ENCODE assay signal across 9 mouse cellular contexts in the genomic region with DNA sequence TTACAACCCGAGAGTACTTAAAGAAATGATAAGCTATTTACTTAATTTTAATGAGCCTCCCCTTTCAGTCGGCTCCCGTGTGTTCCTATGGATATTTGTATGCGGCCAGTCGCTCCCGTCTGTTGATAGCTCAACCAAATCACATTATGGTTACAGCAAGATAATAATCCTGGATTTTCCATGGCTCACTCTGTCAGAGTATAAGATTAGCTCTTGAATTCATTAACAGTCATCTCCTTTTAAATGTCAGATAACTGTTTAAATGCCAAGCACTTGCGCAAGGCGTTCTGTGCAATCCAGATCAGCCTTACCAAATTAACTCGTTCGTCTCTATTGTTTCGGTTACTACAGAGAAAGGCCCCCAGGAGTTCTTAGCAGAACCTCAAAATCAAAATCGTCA.
A peak's percentile ranks its signal among the peaks of the same experiment; 100 is the strongest.
DNase-seq lines count a peak whose midpoint lies in the region; ATAC-seq lines count a peak whose summit lies in the region.
"Had no signal": no experiment of that assay in that cellular context is flagged by ENCODE, and none has a peak within 500 bp of the region (broad histone marks: within the 10 kb centered on the region; RNA-seq: fewer than 3 reads in every experiment).

No protein-coding gene starts in this region.

- peak overlapping the region; percentile 44 for H3K4me2 ChIP-seq in kidney, embryonic 15.5 days
- H3K4me2 ChIP-seq in limb, embryonic 12.5 days = peak overlapping the region; percentile 39
- H3K4me2 ChIP-seq in neural tube, embryonic 13.5 days = peak overlapping the region; percentile 40

- peaks cover 15% of the 10 kb centered on the region for H3K27me3 ChIP-seq in kidney, embryonic 15.5 days
- peaks cover 77% of the 10 kb centered on the region for H3K27me3 ChIP-seq in forebrain, embryonic 10.5 days (ENCODE audit: poor library complexity, severe bottlenecking)
- H3K27me3 ChIP-seq in limb, embryonic 12.5 days = peaks cover 36% of the 10 kb centered on the region
- H3K27me3 ChIP-seq in neural tube, embryonic 13.5 days = peaks cover 12% of the 10 kb centered on the region; the same call in 1 of the 2 replicates

- H3K4me3 ChIP-seq in kidney, embryonic 15.5 days (replicated peaks) = no peak overlapping the region
- peak overlapping the region; percentile 36 for H3K4me3 ChIP-seq in forebrain, embryonic 10.5 days
- no peak overlapping the region for H3K4me3 ChIP-seq in limb, embryonic 12.5 days (replicated peaks)
- H3K4me3 ChIP-seq in neural tube, embryonic 13.5 days = no peak overlapping the region

- ATAC-seq in kidney, embryonic 15.5 days (replicated peaks; ENCODE audit: low FRiP score) = no peak
- no peak for ATAC-seq in limb, embryonic 12.5 days (ENCODE audit: insufficient number of reproducible peaks, insufficient read depth, low FRiP score, low TSS enrichment, low read depth)
- ATAC-seq in neural tube, embryonic 13.5 days (ENCODE audit: low read depth) = peak; percentile 28; the same call in 1 of the 2 replicates
- ATAC-seq in megakaryocyte-erythroid progenitor cell, adult 5-6 weeks (replicated peaks; ENCODE audit: low FRiP score, low TSS enrichment, poor library complexity, severe bottlenecking) = no peak

- H3K36me3 ChIP-seq in kidney, embryonic 15.5 days = no peaks in the 10 kb centered on the region
- no peaks in the 10 kb centered on the region for H3K36me3 ChIP-seq in forebrain, embryonic 10.5 days (replicated peaks)
- no peaks in the 10 kb centered on the region for H3K36me3 ChIP-seq in limb, embryonic 12.5 days
- H3K36me3 ChIP-seq in neural tube, embryonic 13.5 days = no peaks in the 10 kb centered on the region
- H3K36me3 ChIP-seq: G1E had no signal

- H3K4me1 ChIP-seq in kidney, embryonic 15.5 days = peaks cover 44% of the 10 kb centered on the region
- H3K4me1 ChIP-seq in forebrain, embryonic 10.5 days = peaks cover 25% of the 10 kb centered on the region
- peaks cover 33% of the 10 kb centered on the region for H3K4me1 ChIP-seq in limb, embryonic 12.5 days (replicated peaks)
- peaks cover 22% of the 10 kb centered on the region for H3K4me1 ChIP-seq in neural tube, embryonic 13.5 days (replicated peaks)

- DNase-seq in kidney, adult 8-10 months = no peak
- DNase-seq in forebrain, embryonic 10.5 days (ENCODE audit: extremely low spot score, low spot score) = no peak
- no peak for DNase-seq in right cerebral cortex, postnatal 10 days (ENCODE audit: low spot score in 2 of 2)
- no peak for DNase-seq in spleen, adult 18-20 months

- 39% methylated on average over 12 of the region's 12 CpGs for WGBS in kidney, embryonic 15.5 days
- WGBS in forebrain, embryonic 10.5 days = 15% methylated on average over 12 of the region's 12 CpGs
- 29% methylated on average over 12 of the region's 12 CpGs for WGBS in limb, embryonic 12.5 days
- WGBS in neural tube, embryonic 13.5 days = 21% methylated on average over 12 of the region's 12 CpGs

- no peak overlapping the region for H3K9ac ChIP-seq in kidney, embryonic 15.5 days
- H3K9ac ChIP-seq in limb, embryonic 12.5 days (replicated peaks) = no peak overlapping the region
- no peak overlapping the region for H3K9ac ChIP-seq in neural tube, embryonic 13.5 days

- H3K9me3 ChIP-seq in kidney, embryonic 15.5 days (replicated peaks) = no peaks in the 10 kb centered on the region
- no peaks in the 10 kb centered on the region for H3K9me3 ChIP-seq in forebrain, embryonic 10.5 days
- no peaks in the 10 kb centered on the region for H3K9me3 ChIP-seq in limb, embryonic 12.5 days
- H3K9me3 ChIP-seq in neural tube, embryonic 13.5 days = no peaks in the 10 kb centered on the region
- H3K9me3 ChIP-seq: G1E had no signal

- H3K27ac ChIP-seq in kidney, embryonic 15.5 days = no peak overlapping the region
- H3K27ac ChIP-seq in forebrain, embryonic 10.5 days = no peak overlapping the region
- no peak overlapping the region for H3K27ac ChIP-seq in limb, embryonic 12.5 days
- H3K27ac ChIP-seq in neural tube, embryonic 13.5 days (replicated peaks) = no peak overlapping the region
